Mouse (Mus musculus) gastrocnemius, adult 18-20 months (tissue): ENCODE data around the gene Gm20767. TPM values are rescaled to one million over a fixed set of nuclear protein-coding genes. Genes with fewer than 3 reads are reported as not detected.
"Not testable (repeated sequence)": the region's sequence is repeated elsewhere in the genome, so short reads cannot be mapped to it uniquely, and the experiment has no call there.

Experiments used
- DNase-seq: peaks from one replicate; pipeline ENCODE4 v3.0.0; 2021; ENCODE audit warnings: low spot score
- long read RNA-seq, 2 experiments: library from polyadenylated mRNA; stranded (forward); transcript quantifications; one replicate each; pipeline ENCODE4 v2.0.0; 2021
- total RNA-seq, 2 experiments: library from RNA; stranded (reverse); gene quantifications; 2 replicates each; pipeline ENCODE4 v1.2.3; 2021

The Gm20767 gene
- total RNA-seq = not detected
- long read RNA-seq, experiment 1 = 0 reads
- long read RNA-seq, experiment 2 = 0 reads

GRCm38 (mm10) chr13:120139946-120140345 is at the start of gene Gm20767:
Gene Gm20767, plus strand, starts transcription at chr13:120140246.
- DNase-seq = not testable (repeated sequence)

- not testable (repeated sequence) for DNase-seq
These were observed 47.1 kb upstream of the Gm20767 start for GRCm38 (mm10) chr13:120092950-120093349.

- DNase-seq = not testable (repeated sequence)
These were observed 43.7 kb upstream of the Gm20767 start for GRCm38 (mm10) chr13:120096241-120096937.

GRCm38 (mm10) chr13:120096938-120097256 is 43.1 kb upstream of the Gm20767 start:
- DNase-seq = not testable (repeated sequence)

- not testable (repeated sequence) for DNase-seq
These were observed 40.7 kb upstream of the Gm20767 start for GRCm38 (mm10) chr13:120099327-120099726.

GRCm38 (mm10) chr13:120106504-120106903 is 33.5 kb upstream of the Gm20767 start:
- DNase-seq = not testable (repeated sequence)

GRCm38 (mm10) chr13:120107000-120107399 is 33.0 kb upstream of the Gm20767 start:
- DNase-seq = not testable (repeated sequence)

GRCm38 (mm10) chr13:120142348-120142747 is 2.3 kb downstream of the Gm20767 start:
- DNase-seq = not testable (repeated sequence)

GRCm38 (mm10) chr13:120149660-120150407 is 9.8 kb downstream of the Gm20767 start:
- not testable (repeated sequence) for DNase-seq

- DNase-seq = not testable (repeated sequence)
These were observed 10.5 kb downstream of the Gm20767 start for GRCm38 (mm10) chr13:120150589-120150988.

GRCm38 (mm10) chr13:120168301-120168700 is 28.3 kb downstream of the Gm20767 start:
- DNase-seq = not testable (repeated sequence)

- DNase-seq = not testable (repeated sequence)
These were observed 32.1 kb downstream of the Gm20767 start, which contains the start of gene Gm21818 for GRCm38 (mm10) chr13:120172133-120172532. Gene Gm21818, plus strand, starts transcription at chr13:120172433.

- DNase-seq = not testable (repeated sequence)
These were observed 56.3 kb downstream of the Gm20767 start for GRCm38 (mm10) chr13:120196189-120196821.

Other genes starting within 250 kb of the Gm20767 start
- gene Tcstv1, start 245.5 kb upstream of the Gm20767 start, total RNA-seq = not detected
- not detected for gene Gm21761, start 211.0 kb upstream of the Gm20767 start, total RNA-seq
- not detected for gene B020031M17Rik, start 189.4 kb upstream of the Gm20767 start, total RNA-seq
- gene Gm36079, start 113.2 kb upstream of the Gm20767 start, total RNA-seq = not detected
- under 1 TPM; 0.14 to 0.25 TPM for gene Gm21188, start 88.1 kb upstream of the Gm20767 start, total RNA-seq
- gene Gm21818, start 32.2 kb downstream of the Gm20767 start, total RNA-seq = not detected
- gene Gm21762, start 75.7 kb downstream of the Gm20767 start, total RNA-seq = not detected
- gene Gm21731, start 98.9 kb downstream of the Gm20767 start, total RNA-seq = not detected
- not detected for gene AF067061, start 122.9 kb downstream of the Gm20767 start, total RNA-seq
- gene BC147527, start 160.1 kb downstream of the Gm20767 start, total RNA-seq = not detected
- gene Tcstv3, start 176.6 kb downstream of the Gm20767 start, total RNA-seq = not detected